Mouse (Mus musculus) left cerebral cortex, adult 18-20 months (tissue): ENCODE results near the gene Elavl4. TPM values are rescaled to one million over a fixed set of nuclear protein-coding genes. Genes with fewer than 3 reads are reported as not detected.
A peak's percentile ranks its signal among the peaks of the same experiment; 100 is the strongest.

ENCODE experiments used
- DNase-seq, 2 experiments: peaks; one replicate each; pipeline ENCODE4 v3.0.0; 2021 to 2022; ENCODE audit warnings: low spot score in 2 of 2, mixed read lengths in 1 of 2
- total RNA-seq, 2 experiments: library from RNA; stranded (reverse); gene quantifications; 2 replicates each; pipeline ENCODE4 v1.2.3; 2021

Gene Elavl4
- total RNA-seq, 2 experiments from 2014 or later: 90.9 to 92.2 TPM

DNA sequence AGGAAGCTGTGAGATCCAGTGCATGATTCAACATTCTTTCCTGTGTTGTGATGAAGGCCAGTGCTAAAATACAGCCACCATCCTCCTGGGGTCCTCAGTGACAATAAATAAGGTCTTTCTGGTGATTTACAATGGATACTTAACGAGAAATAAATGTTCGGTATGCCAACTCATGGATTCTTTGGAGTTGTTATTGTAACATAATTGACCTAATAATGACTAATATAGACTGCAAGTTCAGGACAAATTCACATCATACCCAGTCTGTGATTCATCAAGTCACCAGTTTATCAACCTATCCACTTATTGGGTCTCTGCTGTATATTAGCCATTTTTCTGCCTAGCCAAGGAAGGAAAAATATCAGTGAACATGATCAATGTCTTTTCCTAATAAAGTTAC lies 174.4 kb downstream of the Elavl4 start:
- DNase-seq: no peak

DNA sequence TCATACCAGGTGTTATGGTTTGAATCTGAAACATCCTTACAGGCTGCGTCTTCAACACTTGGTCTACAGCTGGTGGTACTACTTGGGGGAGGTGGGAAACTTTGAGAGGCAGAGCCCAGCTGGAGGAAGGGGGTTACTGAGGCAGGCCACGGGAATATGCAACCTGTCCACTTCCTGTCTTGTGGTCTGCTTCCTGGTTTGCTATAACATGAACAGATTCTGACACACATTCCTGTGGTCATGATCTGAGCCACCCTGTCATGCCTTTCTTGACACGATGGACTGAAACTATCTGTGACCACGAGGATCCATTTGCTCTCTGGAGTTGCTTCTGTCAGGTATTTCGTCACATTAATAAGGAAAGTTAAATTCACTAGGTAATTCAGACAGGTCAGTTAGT lies 179.7 kb downstream of the Elavl4 start:
- DNase-seq: no peak

DNA sequence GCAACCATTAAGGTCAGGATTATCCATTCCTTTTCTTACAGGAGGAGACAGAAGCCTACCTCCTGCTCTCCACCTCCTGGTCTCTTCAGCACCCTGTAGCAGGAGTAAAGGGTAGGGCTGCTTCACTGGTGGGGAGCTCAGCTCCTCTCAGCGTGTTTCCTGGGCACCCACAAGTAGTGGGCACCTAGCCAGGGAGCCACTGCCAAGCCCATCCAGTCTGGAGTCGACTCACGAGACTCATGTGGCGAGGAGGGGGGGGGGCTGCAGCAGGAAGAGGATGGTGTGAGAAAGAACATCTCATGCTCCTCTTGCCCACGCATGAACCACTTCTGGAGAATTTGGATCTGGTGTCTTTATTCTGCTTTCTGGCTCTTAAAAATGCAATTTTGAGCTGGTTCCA lies 186.5 kb downstream of the Elavl4 start:
- DNase-seq: peak; percentile 65 to 77

DNA sequence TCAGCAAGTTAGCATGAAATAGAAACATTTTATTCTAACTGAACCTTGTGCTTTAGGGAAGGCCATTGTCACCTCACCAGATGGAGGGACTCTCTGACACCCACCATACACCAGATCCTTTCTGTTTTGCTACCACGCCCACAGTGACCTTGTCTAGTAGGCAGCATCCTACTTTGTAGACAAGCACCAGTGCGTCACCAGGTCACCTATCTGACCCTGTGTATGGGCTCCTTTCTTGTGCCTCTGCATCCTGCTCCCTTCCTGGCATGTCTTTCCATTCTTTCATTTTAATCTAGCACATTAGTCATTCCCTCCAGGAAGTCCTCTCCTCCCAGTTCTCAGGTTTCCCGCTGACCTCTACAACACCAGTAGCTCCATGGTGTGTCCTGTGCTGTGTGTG lies 190.1 kb downstream of the Elavl4 start:
- DNase-seq: no peak

DNA sequence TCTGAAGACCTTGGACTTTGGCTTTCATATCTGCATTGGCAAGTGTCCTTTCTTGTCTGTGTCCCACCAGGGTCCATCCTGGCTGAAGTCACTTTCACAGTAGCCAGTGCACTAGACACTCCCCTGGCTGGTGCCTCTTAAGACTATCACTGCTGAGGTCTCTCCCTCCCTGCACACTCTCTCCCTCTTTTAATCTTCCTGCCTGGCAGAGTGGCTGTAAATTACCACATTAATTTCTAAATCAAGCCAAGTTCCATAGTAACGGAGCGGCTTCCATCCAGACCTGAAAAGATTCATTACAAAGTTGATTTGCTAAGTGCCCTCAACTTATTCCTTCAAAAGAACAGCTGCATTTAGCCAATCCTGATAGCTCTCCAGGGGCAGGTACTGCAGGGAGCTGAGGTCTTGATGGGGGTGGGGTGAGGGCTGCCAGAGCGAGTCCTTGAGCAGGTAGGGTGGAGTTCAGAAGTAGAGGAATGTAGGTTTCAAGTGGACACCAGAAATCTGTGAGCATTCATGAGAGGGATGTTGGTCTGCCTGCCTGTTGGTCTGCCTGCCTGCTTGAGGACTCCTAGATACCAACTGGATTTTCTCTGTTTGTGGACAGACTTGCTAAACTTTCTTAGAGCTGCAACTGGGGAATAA lies 194.1 kb downstream of the Elavl4 start:
- DNase-seq: no peak

DNA sequence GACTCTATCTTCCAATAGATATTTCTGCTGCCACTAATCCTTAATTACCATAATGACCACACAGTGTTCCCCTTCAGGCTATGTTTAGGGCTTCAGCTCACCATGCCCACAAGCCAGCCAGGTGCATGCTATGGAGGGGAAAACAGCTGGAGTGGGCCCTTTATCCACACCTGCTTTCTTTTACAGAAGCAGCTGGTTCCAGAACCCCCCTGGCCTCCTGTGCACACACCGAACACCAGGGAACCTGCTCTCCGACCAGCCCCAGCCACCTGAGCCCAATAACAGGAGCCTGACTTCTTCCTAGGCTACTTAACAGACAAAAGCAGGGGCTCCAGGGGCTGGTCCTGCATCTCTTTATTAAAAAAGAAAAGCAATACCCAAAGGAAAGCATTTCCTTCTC lies 195.8 kb downstream of the Elavl4 start:
- DNase-seq: no peak

Other genes with a start within 250 kb of the Elavl4 start
- gene Agbl4, start 45.8 kb upstream of the Elavl4 start, total RNA-seq: 10 to 100 TPM; 22.3 to 22.7 TPM